Mouse (Mus musculus): ENCODE measurements around the gene Srr.

Srr gene

DNA sequence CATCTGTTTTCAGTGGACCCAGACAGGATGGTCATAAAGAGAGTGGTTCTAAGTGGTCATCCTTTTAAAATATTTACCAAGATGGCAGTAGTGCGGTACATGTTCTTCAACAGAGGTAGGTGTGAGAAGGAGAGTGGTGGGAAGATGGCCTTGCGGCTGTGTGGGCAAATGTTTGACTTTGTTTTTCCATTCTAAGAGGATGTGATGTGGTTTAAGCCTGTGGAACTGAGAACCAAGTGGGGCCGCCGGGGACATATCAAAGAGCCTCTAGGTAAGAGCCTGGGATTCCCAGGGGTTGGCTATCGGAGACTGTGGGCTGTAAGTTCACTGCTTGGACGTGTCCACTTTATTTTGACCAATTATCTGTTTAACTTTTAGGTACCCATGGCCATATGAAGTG, 17.9 kb downstream of the Srr start:
- DNase-seq (ENCODE audit: low spot score): no peak

DNA sequence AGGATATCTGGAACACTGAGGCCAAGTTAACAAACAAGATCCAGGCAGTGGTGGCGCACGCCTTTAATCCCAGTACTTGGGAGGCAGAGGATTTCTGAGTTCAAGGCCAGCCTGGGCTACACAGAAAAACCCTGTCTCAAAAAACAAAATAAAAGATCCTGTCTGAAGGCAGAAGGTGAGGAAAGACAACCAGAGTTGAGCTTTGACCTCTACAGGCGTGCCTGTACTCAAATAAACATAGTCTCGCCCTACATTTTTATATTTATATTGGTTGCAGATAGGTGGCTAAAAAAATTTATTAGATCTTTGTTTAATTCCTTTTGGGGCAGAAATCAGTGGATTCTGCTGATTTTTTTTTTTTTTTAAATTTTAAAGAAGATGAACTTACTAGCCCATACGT, 23.3 kb downstream of the Srr start:
- no peak for DNase-seq (ENCODE audit: low spot score)

DNA sequence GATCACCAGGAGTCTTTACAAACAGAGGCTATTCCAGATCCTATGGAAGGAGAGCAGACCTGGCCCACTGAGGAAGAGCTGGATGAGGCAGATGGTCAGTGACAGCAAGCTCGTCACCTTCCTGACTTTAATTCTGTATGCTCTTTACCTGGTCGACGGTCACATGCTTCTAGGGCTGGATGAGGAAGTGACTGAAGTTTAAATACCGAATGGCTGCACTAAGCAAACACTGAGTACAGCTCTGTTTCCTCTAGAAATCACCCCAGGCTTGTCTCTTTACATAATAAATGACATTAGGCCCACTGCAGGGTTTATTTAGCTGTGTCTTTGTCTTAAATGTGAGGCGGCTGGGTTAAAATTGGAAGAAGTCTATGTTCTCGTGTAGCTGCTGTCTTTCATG, 24.2 kb downstream of the Srr start:
- no peak for DNase-seq (ENCODE audit: low spot score)

DNA sequence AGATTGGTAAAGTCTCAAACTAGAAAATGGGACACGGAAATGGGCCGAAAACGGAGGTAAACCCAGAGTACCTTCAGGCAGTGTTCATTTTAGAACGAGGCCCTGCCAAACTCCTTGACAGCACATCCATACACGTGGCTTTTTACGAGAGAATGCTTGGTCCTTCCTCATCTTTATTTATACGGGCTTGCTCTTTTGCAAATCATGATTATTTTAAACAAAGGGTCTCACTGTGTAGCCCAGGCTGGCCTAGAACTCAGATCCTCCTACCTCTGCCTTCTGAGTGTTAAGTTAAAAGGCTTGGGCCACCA, 27.3 kb downstream of the Srr start:
- peak; percentile 14 for DNase-seq (ENCODE audit: low spot score)

DNA sequence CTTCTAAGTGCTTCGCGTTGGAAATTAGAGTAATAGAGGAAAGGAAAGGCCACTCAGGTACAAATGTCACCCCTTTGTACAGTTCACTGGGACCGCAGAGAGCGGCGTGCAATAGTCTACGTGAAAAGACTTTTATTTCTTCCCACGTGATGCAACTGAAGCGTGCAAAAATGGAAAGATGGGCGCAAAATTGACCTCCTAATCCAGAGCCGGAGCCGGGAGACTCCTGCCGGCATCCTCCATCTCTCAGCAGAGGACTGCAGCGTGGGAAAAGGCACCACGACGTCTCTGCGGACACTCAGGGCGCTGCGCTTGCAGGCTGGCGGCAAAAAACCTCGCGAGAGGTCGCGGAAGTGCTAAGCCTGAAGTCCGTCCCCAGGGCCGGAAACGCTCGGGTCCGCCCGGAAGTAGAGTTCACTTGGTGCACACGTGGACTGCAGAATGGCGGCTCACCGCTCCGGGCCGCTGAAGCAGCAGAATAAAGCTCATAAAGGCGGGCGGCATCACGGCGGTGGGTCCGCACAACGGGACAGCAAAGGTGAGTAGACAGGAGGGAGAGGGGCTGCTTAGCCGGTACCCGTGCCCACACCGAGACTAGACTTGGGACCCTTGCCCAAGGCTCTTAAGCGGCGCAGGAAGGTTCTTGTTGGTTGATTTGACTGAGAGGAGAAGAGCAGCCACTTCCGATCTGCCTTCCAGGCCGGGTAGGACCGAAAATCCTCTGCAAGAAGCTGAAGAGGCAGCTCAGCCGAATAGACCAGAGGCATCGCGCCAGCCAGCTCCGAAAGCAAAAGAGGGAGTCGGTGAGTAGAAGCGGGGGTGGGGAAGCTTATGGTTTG, 27.9 kb downstream of the Srr start, which contains the start of gene Tsr1:
Gene Tsr1, plus strand, starts transcription at position 394 of the 839 bp plus-strand sequence.
- DNase-seq (ENCODE audit: low spot score): peak; percentile 87

DNA sequence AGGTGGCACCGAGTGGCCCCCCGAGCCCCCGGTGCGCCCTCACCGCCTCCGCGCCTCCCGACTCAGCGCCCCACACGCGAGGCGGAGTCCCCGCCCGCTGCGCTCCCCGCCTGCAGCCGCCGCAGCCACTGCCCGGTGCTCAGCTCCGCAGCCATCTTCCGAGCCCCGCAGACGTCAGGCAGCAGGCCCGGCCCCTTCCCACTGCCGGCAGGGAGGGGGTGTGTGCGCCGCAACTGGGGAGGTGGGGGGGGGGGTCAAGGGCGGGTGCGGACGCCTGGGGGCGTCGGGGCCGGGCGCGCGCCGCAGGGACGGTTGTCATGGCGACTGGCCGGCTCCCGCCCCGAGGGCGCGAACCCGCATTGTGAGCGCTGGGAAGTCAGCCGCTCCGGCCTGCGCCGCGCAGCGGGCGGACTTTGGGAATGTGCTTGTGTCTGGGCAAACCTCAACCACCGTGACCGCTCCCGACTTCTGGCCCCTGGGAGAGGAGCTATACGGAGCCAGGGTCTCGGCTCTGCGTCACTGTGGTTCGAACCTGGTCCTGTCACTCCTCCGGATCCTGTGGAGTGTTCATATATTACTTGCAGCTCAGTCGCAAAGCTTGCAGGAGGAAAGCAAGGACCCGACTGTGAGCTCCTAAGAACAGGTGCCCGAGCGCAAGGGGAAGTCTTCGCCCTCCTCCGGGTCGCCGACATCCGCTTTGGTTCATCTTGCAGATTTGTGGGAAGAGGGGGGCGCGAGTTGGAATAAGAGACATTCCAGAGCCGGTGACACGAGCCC, 28.7 kb downstream of the Srr start, which contains the start of gene Sgsm2:
Gene Sgsm2, minus strand, starts transcription at position 160 of the 777 bp plus-strand sequence.
- peak; percentile 52 for DNase-seq (ENCODE audit: low spot score)

DNA sequence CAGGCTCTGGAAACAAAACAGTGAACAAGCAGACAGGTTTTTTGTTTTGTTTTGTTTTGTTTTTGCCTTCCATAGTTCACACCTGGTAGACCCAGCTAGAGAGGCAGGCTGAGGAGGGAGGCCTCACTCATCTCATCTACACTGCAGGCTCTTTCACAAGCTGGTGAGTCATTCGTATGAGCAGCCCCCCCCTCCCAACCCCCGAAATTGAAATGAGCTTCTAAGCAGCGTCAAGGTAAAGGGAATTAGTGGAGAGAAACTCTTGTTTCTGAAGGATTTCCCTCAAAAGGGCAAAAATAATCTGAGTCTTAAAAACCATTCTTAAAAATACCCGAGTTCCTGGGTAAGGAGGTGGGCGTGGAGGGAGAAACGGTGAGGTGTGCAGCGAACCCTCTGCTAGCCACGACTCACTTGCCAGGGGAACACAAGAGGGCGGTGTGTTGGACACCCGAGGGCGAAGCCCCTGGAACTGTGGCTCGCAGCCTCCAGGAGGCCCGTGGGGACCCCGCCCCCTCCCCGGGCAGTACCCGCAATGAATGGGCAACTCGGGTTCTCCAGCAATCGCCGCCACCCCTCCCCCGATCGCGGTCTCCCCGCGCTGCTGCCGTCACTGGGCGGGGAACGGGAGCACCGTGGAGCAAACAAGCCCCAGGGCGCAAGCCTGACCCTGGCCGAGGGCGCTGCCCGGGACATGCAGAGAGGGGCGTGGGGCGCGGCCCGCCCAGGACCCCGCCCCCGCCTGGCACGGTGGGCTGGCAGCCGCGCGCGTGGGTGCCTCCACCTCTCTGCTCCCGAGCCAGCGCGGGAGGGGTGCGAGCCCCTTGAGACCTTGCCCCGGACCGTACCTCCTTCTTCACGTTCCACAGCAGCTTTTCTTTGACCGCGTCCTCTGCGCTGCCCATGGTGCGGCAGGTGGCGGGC, 29.5 kb downstream of the Srr start:
- peak; percentile 27 for DNase-seq (ENCODE audit: low spot score)

DNA sequence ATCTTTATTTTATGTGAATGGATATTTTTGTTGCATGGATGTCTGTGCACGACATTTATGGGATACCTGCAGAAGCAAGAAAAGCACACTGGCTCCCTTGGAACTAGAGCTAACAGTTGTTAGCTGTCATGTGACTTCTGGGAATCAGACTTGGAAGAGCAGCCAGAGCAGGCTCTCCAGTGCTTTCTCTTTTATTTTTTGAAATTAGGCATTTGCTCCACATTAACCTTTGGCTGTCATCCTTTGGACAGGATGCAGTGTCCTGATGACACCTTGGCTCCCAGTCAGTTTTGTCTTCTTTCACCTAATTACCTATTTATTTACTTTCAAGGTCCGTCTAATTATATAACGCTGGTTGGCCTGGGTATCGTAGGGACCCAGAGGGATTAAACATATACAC, 31.1 kb downstream of the Srr start:
- no peak for DNase-seq (ENCODE audit: low spot score)

DNA sequence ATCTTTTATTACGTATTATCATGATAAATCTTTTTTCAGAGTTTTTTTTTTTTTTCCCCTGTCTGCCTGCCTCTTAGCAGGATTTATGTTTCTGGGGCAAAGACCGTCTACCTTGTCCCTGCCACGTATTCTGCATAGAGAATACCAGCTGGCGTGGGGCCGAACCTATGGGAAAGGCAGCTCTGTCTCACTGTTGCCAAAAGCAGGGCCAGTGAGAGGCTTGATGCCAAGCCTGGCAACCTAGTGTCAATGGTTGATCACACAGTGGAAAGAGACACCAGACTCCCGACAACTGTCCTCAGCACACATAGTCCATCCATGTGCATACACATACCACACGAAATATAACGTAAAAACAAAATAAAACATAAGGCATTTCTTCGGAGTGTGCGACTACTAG, 42.6 kb downstream of the Srr start:
- DNase-seq (ENCODE audit: low spot score): no peak

DNA sequence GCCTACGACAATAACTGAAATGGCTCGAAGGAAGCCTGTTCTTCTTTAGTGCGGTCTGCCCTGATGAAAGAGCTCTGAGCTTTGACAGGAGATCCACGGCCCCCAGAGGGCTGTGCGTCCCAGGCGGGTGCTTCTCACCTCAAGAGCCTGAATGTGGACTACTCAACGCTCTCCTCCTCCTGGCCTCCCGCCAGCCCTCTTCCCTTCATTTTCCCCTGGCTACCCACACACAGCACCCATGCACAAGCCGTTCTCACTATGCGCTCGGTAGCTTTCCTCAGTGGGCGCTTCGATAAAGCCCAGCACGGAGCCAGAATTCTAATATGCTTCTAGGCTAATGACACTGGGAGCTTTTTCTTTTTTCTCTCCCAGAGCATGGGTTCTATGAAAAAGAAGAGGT, 43.8 kb downstream of the Srr start:
- no peak for DNase-seq (ENCODE audit: low spot score)

DNA sequence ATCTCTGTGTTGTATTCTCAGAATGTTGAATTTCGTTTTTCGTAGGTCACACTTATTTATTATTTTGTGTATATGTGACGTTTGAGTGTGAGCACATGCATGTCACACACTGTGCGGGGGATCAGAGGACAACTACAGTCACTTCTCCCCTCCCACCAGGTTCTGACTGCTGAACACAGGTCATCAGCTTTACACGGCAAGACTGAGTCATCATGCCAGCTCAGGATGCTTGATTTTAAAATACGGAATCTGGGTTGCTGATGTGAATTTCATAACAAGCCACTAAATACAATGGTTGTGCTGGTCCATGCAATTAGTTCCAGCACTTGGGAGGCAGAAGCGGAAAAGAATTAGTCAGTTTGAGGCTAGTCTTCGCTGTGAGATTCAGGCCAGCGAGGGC, 44.7 kb downstream of the Srr start:
- no peak for DNase-seq (ENCODE audit: low spot score)

DNA sequence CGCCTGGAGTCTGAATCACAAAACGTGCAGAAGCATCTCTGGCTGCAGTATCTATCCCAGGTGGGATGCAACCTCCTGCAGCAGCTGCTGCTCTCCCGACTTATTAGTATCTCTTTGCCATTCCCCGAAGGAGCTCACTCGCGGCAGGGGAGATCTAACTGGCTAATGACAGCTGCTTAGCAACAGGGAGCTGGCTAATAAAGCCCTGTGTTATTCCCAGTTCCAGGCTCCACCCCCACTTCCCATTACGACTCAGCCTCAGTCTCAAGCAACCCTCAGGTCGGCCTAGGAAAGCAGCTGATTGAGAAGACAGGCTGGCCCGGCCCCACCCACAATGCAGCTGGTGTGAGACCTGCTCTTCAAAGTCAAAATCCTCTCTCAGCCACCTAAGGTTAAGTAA, 48.9 kb downstream of the Srr start:
- no peak for DNase-seq (ENCODE audit: low spot score)

DNA sequence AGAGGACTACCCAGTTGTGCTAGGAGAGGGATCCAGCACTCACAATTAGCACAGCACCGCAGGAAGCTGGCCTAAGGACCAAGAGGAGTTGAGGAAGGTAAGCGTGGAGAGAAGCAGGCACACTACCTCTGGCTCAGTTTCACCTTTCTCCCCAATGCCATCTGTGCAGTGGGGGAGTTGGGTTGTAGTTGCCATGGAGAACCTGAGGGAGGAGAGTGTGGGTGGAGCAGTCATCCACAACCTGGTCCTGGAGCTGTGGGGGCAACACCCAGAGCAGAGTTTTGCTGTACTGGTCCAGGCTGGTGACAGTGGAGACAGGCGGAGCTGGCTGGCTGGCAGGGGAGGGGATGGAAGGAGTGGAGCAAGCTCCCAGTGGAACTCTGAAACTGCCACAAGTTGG, 51.1 kb downstream of the Srr start:
- no peak for DNase-seq (ENCODE audit: low spot score)

DNA sequence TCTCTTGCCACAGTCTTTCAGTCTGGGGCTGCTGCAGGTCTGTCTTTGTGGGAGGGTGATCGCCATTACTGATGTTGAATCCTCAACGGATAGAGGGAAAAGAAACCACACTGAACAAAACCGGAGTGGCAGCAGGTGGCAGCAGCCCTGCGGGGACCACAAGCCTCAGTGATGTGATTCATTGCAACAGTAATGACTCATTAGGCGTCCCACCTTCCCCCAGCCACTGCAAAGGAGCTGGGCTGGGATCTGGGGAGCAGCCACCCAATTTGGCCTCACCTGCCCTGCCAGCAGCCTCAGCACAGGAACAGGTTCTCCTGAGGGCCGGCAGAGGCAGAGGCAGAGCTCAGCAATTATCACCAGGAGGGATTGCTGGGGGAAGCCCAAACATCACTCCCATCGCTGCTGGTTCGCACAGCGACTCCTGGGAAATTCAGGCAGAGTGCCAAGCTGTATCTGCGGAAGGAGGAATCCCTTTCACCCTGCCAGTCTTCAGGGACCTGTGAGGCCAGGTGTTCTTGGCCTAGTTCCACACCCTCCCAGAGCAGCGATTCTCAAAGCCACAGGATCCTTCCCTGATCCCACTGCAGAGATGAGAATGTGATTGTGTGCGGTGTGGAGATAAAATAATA, 54.6 kb downstream of the Srr start:
- DNase-seq (ENCODE audit: low spot score): no peak

DNA sequence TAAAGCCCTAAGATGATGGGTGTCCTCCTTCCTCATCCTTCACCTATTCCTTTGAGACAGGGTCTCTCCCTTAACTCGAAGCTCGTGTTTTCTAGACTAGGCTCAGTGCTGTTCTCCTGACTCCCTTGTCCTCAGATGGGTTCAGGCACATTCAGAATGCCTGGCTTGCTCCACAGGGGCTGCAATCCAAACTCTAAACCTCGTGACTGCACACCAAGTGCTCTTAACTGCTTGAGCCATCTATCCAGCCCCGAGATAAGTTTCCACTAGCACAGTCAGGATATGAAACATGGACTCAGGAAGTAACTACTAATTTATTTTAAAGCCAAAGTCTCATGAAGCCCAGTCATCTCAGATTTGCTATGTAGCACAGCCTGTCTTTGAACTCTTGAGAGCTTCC, 55.2 kb downstream of the Srr start:
- DNase-seq (ENCODE audit: low spot score): no peak

DNA sequence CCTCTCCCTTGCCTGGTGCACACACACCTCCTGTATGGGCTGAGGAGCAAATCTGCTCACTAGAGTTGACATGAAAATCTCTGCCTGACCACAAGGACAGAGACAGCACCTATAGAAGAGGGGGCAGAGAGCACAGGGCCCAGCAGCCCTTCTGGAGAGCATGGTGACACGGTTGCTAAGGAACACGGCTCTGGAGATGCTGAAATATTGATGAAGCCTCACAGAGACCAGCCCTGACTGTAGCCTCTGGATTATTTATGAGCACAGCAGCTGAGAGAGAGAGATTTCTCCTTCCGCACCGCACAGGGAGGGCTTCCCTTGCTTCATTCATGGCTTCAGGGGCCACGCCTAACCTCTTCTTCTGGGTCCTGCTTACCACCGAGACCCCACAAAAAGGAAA, 56.1 kb downstream of the Srr start:
- no peak for DNase-seq (ENCODE audit: low spot score)

DNA sequence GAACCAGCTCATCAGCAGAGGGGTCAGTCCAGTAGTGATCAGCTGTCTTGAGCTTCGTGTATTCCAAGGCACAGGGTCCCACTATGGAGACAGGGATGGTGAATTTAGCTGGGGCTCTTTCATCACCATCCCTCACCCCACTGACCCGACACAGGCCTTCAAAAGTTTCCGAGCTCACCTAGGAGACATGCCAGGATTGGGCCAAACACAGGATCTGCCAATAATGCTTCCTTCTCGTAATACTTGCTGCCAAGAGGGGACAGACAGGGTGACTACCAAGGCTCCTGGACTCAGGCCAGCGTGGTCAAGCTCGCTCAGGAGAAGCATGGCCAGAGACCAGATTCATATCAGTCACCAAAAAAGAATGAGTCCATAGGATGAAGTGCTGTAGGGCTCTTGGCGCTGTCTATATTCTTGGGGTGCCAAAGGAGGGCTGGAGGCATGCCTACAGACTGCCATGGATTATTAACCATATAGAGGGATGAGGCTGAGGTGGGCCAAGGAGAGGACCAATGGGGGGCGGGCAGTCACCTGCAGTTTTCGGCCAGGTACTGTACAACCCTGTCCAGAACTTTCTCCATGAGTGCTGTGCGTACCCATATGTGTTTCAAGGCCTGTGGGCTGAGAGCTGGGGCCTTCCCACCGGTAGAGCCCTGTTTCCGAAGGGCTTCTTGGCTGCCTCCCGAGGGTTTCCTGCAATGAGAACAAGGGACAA, 57.5 kb downstream of the Srr start:
- no peak for DNase-seq (ENCODE audit: low spot score)

DNA sequence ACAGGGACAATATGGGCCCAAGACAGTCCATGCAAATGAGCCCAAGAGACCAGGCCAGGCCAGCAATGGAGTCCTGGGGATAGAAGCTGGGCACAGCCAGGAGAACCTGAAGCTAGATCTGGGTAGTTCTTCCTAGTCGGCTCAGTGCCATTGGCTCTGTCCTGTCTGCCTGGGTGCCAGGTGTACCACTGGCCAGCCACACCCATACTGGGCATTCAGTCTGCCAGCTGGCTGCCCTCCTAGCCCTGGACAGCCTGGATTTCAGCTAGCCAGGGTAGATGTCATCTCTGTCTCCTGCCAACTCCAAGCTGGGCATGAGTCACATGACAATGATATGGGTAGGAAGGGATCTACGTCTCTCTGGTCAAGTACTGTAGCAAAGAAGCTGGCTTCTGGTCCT, 58.6 kb downstream of the Srr start:
- DNase-seq (ENCODE audit: low spot score): no peak

DNA sequence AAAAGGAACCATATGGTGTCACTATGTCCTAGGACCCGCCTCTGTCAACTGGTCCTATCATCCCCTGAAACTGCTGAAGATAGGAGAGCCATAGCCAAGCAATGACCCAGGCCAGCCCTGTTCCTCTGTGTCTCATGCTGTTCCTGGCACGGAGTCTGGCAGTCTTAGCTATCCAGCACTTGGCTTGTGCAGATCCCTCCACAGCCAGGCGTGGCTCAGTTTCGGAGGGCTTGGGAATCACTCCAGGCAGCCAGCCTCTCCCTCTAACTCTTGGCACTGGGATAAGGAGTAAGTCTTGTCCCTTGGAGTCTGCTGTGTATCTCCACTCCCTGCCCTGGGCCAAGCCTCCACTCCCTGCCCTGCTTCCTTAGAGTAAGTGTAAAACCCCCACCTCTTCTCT, 59.1 kb downstream of the Srr start:
- no peak for DNase-seq (ENCODE audit: low spot score)

DNA sequence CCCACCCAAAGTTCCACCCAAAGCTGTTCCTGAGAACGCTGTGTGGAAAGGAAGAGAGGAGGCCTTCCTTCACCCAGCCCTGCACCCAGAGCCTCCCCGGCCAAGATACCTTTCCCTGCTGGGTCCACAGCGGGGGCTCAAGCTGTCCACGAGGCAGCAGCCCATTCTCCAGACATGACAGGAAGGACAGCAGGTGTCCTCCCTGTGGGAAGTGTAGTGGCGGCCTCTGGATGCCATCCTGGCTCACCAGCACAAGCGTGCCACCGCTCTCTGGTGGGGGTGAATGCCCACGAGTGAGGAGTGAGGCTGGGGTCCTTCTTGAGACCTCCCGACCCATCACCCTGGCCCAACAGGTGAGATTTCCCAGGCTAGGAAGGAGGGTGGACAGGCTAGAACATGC, 60.5 kb downstream of the Srr start:
- DNase-seq (ENCODE audit: low spot score): no peak

DNA sequence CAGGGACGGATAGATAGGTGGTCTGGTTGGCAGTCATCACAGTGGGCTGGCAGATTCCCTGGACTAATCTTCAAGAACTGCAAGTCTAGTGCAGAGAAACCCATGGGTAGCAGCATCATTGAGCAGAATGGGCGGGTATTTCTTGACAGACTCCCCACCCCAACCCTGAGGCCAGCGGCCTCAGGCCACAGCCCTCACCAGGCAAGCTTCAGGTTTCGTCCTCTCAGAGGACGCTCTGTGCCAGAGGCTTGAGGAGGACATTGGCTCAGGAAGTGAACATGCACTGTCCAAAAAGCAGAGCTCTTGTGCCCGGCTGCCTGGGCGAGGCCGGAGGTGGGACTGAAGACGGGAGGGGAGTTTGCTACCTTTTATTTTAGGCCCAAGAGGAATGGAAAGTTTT, 61.3 kb downstream of the Srr start:
- no peak for DNase-seq (ENCODE audit: low spot score)
